Mouse (Mus musculus) limb, embryonic 12.5 days (tissue): ENCODE results near the gene Picalm. TPM values are rescaled to one million over a fixed set of nuclear protein-coding genes. Genes with fewer than 3 reads are reported as not detected.
"Not testable (repeated sequence)": the region's sequence is repeated elsewhere in the genome, so short reads cannot be mapped to it uniquely, and the experiment has no call there.

Experiments used
- ATAC-seq: fragments of 200-750 bp; cut with Nextera tagmentation; 2 replicates; pipeline ENCODE4 v1.8.0; 2017; ENCODE audit warnings: low read depth, moderate TSS enrichment; ENCODE audit not compliant: insufficient number of reproducible peaks, insufficient read depth, low FRiP score, low TSS enrichment
- H3K27ac ChIP-seq: fragments of 300-500 bp; sonication (generic); 2 replicates; pipeline ENCODE4 v1.5.1; 2016; ENCODE audit warnings: mild to moderate bottlenecking, moderate library complexity
- H3K27me3 ChIP-seq: fragments of 300-500 bp; sonication (generic); 2 replicates; pipeline ENCODE4 v1.6.1; 2016; ENCODE audit warnings: mild to moderate bottlenecking, moderate library complexity
- H3K36me3 ChIP-seq: fragments of 300-500 bp; sonication (generic); 2 replicates; pipeline ENCODE4 v1.6.1; 2016; ENCODE audit warnings: mild to moderate bottlenecking, moderate library complexity
- H3K4me1 ChIP-seq: fragments of 300-500 bp; sonication (generic); replicated peaks from 2 replicates; pipeline ENCODE4 v1.6.1; 2016
- H3K4me2 ChIP-seq: fragments of 300-500 bp; sonication (generic); 2 replicates; pipeline ENCODE4 v1.6.1; 2016; ENCODE audit warnings: mild to moderate bottlenecking, moderate library complexity
- H3K4me3 ChIP-seq: fragments of 300-500 bp; sonication (generic); replicated peaks from 2 replicates; pipeline ENCODE4 v1.5.1; 2016; ENCODE audit warnings: mild to moderate bottlenecking
- H3K9ac ChIP-seq: fragments of 300-500 bp; sonication (generic); replicated peaks from 2 replicates; pipeline ENCODE4 v1.6.1; 2016; ENCODE audit warnings: mild to moderate bottlenecking, moderate library complexity
- H3K9me3 ChIP-seq: fragments of 300-500 bp; sonication (generic); 2 replicates; pipeline ENCODE4 v1.6.1; 2016; ENCODE audit warnings: mild to moderate bottlenecking, moderate library complexity
- WGBS: fragments of 180-500 bp; shearing (Covaris S2); methylation state at CpG from one replicate; pipeline ENCODE4 v1.1.7; 2016; 5-methylcytosine and 5-hydroxymethylcytosine counted together
- polyA plus RNA-seq: library from polyadenylated mRNA; unstranded; fragments of >200 nt; fragmentation: Nextera tagmentation; extraction: Ambion mirVana; gene quantifications from 2 replicates; pipeline ENCODE4 v1.2.1, GENCODE M21; 2016

Picalm gene
- polyA plus RNA-seq, 1 experiment from 2014 or later = 45.4 TPM

GRCm38 (mm10) chr7:90158034-90158433, 28.0 kb downstream of the Picalm start:
- H3K4me3 ChIP-seq = no peak overlapping the region
- H3K9me3 ChIP-seq = no peaks in the 10 kb centered on the region
- H3K9ac ChIP-seq = no peak overlapping the region
- no peak for ATAC-seq
- no peaks in the 10 kb centered on the region for H3K4me1 ChIP-seq
- peaks cover 24% of the 10 kb centered on the region for H3K36me3 ChIP-seq
- H3K4me2 ChIP-seq = no peak overlapping the region
- 95% methylated on average over 2 of the region's 2 CpGs for WGBS
- no peaks in the 10 kb centered on the region for H3K27me3 ChIP-seq
- H3K27ac ChIP-seq = no peak overlapping the region

- no peak overlapping the region for H3K9ac ChIP-seq
- H3K27ac ChIP-seq = no peak overlapping the region
- ATAC-seq = no peak
- 93% methylated on average over 5 of the region's 5 CpGs for WGBS
- no peak overlapping the region for H3K4me2 ChIP-seq
- no peaks in the 10 kb centered on the region for H3K4me1 ChIP-seq
- H3K4me3 ChIP-seq = no peak overlapping the region
- no peaks in the 10 kb centered on the region for H3K9me3 ChIP-seq
- peaks cover 33% of the 10 kb centered on the region for H3K36me3 ChIP-seq
- no peaks in the 10 kb centered on the region for H3K27me3 ChIP-seq
Observed at GRCm38 (mm10) chr7:90160598-90160997, 30.6 kb downstream of the Picalm start.

- 88% methylated on average over 1 of the region's 1 CpGs for WGBS
- no peaks in the 10 kb centered on the region for H3K27me3 ChIP-seq
- H3K9ac ChIP-seq = no peak overlapping the region
- H3K27ac ChIP-seq = no peak overlapping the region
- no peaks in the 10 kb centered on the region for H3K9me3 ChIP-seq
- H3K4me2 ChIP-seq = no peak overlapping the region
- no peak for ATAC-seq
- no peak overlapping the region for H3K4me3 ChIP-seq
- peaks cover 57% of the 10 kb centered on the region for H3K36me3 ChIP-seq
- H3K4me1 ChIP-seq = no peaks in the 10 kb centered on the region
Observed at GRCm38 (mm10) chr7:90164276-90164675, 34.3 kb downstream of the Picalm start.

DNA sequence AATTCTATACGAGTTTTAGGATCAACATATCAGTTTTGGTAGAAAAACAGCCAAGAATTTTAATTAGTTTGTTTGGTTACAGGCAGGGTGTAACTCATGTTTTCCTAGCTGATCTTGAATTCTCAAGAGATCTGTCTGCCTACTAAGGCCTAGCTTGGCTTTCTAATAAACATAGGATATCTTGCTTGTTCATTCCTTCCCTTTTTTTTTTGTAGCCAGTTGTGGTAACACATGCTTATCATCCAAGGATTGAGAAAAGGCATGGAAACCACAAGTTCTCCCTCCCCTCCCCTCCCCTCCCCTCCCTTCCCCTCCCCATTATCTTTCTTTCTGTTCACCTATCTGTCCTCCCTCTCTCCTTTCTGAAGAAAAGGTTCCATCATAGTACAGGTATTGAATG, 36.0 kb downstream of the Picalm start:
- Histone ChIP-seq H3K27me3 (no peaks in the 10 kb centered on the region), H3K4me1 (no peaks in the 10 kb centered on the region), H3K27ac (no peak overlapping the region), H3K9me3 (no peaks in the 10 kb centered on the region), H3K36me3 (peaks cover 52% of the 10 kb centered on the region), H3K9ac (no peak overlapping the region), H3K4me2 (no peak overlapping the region), H3K4me3 (no peak overlapping the region)
- ATAC-seq = no peak
- 74% methylated on average over 1 of the region's 1 CpGs for WGBS

- peaks cover 43% of the 10 kb centered on the region for H3K36me3 ChIP-seq
- WGBS = 85% methylated on average over 10 of the region's 10 CpGs
Observed at GRCm38 (mm10) chr7:90167777-90168176, 37.8 kb downstream of the Picalm start.

DNA sequence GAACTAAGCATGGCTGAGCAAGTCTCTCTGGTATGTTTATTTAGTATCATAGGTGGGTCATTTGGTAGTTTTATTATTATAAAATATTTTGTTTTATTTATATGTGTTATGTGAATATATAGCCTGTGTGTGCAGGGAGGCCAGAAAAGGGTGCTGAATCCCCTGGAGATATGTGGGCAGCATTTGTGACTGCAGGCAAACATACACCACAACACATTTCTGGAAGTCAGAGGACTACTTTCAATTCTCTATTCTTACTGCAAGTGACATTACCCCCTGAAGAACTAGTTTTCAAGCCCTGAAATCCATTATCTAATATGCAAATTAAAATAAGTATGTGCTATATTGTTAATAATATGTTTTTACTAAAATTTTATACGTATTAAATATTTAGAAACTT, 43.8 kb downstream of the Picalm start:
- 100% methylated on average over 1 of the region's 1 CpGs for WGBS
- H3K27ac ChIP-seq = no peak overlapping the region
- H3K4me3 ChIP-seq = no peak overlapping the region
- H3K36me3 ChIP-seq = peaks cover 43% of the 10 kb centered on the region
- no peaks in the 10 kb centered on the region for H3K27me3 ChIP-seq
- no peak overlapping the region for H3K4me2 ChIP-seq
- H3K9me3 ChIP-seq = no peaks in the 10 kb centered on the region
- H3K9ac ChIP-seq = no peak overlapping the region
- no peaks in the 10 kb centered on the region for H3K4me1 ChIP-seq
- ATAC-seq = no peak

More at GRCm38 (mm10) chr7:90167777-90168176, 37.8 kb downstream of the Picalm start:
- not testable (repeated sequence) for H3K4me2 ChIP-seq, H3K4me1 ChIP-seq, H3K4me3 ChIP-seq, H3K9me3 ChIP-seq, H3K27me3 ChIP-seq, ATAC-seq, H3K9ac ChIP-seq, H3K27ac ChIP-seq

DNA sequence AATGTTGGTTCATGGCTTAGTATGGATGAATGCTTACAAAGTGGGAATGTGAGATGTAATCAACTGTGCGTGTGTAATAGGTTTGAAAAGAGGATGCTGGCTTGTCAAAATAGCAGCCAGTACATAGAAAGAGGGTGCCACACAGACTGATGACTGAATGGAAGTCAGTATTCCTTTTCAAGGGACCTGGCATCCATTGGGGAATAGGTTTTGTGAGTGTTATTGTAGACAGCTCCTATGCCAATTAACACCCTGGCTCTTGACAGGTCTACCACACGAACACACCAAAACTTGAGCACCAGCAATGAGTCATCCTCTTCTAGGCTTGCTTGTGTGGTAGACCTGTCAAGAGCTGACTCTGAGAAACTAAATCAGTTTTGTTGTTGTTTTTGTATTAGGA, 45.6 kb downstream of the Picalm start:
- Histone ChIP-seq H3K9me3 (no peaks in the 10 kb centered on the region), H3K36me3 (peaks cover 53% of the 10 kb centered on the region), H3K4me2 (no peak overlapping the region), H3K4me1 (no peaks in the 10 kb centered on the region), H3K9ac (no peak overlapping the region), H3K4me3 (no peak overlapping the region), H3K27me3 (no peaks in the 10 kb centered on the region), H3K27ac (no peak overlapping the region)
- no peak for ATAC-seq
- WGBS = 86% methylated on average over 2 of the region's 2 CpGs

DNA sequence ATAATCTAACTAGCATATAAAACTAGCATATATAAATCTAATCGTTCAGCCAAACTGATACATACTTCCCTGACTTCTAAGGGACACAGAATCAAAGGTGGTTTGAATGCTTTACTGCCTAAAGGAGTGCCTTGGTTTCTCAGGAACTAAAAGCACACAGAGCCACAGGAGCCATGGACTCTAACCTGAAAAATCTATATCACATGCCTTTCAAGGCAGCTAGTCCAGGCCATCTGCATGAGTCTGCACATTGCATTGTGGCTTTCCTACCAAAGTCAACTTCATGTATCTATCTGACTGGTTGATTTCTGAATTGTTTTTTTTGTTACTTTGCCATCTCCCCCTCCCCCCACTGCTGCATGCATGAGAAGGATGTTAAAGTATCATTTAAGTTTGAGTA, 50.6 kb downstream of the Picalm start:
- Histone ChIP-seq H3K4me2 (no peak overlapping the region), H3K27me3 (no peaks in the 10 kb centered on the region), H3K4me3 (no peak overlapping the region), H3K27ac (no peak overlapping the region), H3K9me3 (no peaks in the 10 kb centered on the region), H3K9ac (no peak overlapping the region), H3K4me1 (no peaks in the 10 kb centered on the region), H3K36me3 (peaks cover 56% of the 10 kb centered on the region)
- 96% methylated on average over 1 of the region's 1 CpGs for WGBS
- no peak for ATAC-seq

DNA sequence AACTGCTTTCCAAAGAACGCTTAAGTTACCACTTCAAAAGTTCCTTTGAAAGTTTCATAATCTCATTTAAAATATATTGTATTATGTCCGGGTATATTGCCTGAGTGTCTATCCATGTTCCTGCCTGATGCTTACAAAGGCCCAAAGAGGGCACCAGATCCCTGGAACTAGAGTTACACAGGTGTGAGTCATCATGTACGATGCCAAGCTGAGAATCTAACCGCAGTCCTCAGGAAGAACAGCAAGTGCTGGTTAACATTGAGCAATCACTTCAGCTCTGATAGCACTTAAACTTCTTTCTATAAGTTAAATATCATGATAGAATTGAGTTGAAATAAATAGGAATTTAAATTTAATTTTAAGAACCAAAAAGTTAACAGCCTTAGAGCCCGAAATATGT, 70.2 kb downstream of the Picalm start:
- Histone ChIP-seq H3K27me3 (no peaks in the 10 kb centered on the region), H3K9me3 (no peaks in the 10 kb centered on the region), H3K36me3 (peaks cover 50% of the 10 kb centered on the region), H3K4me1 (no peaks in the 10 kb centered on the region), H3K4me2 (no peak overlapping the region), H3K27ac (no peak overlapping the region), H3K9ac (no peak overlapping the region), H3K4me3 (no peak overlapping the region)
- no peak for ATAC-seq
- WGBS = 92% methylated on average over 5 of the region's 5 CpGs

DNA sequence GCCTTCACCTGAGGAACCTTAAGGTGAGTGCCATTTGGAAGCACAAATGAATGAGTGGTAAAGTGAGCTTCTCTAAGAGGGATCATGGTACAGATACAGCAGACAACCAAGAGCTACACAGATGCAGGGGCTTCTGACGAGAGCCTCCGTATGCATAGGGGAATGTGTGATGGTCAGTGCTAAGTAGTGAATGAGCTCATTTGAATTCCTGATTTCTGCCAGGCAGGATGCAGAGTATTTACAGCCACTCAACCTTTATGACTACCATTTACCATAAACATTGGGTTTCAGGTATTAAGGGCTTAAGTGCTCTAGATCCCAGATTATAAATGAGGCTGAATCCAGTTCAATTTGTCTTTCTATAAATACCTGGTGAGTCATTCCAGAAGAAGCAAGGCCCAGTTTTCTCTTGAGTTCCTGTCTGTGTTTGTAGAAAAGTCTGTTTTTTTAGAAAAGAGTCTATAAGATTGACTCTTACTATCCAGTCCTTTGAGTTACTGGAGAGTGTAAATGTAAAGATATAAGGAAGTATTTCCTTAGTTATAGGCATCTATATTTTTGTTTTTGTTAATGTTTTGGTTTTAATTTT, 72.0 kb downstream of the Picalm start:
- Histone ChIP-seq H3K27ac (no peak overlapping the region), H3K9me3 (no peaks in the 10 kb centered on the region), H3K9ac (no peak overlapping the region), H3K4me3 (no peak overlapping the region), H3K4me2 (no peak overlapping the region), H3K36me3 (peaks cover 48% of the 10 kb centered on the region), H3K4me1 (no peaks in the 10 kb centered on the region), H3K27me3 (no peaks in the 10 kb centered on the region)
- WGBS = 39% methylated on average over 2 of the region's 2 CpGs
- no peak for ATAC-seq

DNA sequence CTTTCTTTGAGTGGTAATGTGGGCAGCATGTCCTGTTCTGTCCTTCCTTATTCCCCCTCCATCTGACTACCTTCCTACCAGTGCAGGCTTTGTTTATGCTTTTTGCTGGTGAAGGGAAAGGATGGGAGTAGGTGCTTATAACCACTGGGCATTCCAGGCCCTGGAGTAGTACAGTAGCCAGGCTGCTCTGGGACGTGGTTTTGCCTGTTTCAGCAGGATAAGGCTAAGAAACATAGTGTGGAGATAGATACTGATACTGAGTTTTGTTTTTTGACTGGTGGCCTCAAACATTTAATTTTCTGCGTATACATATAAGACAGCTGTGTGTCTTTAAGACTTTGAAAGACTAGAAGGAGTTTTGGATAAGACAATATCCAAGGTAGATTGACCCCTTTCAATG, 73.9 kb downstream of the Picalm start:
- H3K4me1 ChIP-seq = no peaks in the 10 kb centered on the region

GRCm38 (mm10) chr7:90210116-90210515, 80.1 kb downstream of the Picalm start:
- H3K9me3 ChIP-seq = no peaks in the 10 kb centered on the region
- no peaks in the 10 kb centered on the region for H3K4me1 ChIP-seq
- H3K36me3 ChIP-seq = peaks cover 30% of the 10 kb centered on the region
- WGBS = 72% methylated on average over 2 of the region's 2 CpGs
- H3K4me2 ChIP-seq = no peak overlapping the region
- ATAC-seq = 0 out of 2 replicates have a peak, but pooled peaks have one; percentile 45
- H3K4me3 ChIP-seq = no peak overlapping the region
- no peaks in the 10 kb centered on the region for H3K27me3 ChIP-seq
- no peak overlapping the region for H3K9ac ChIP-seq
- no peak overlapping the region for H3K27ac ChIP-seq

More for the DNA sequence above, 73.9 kb downstream of the Picalm start:
- Histone ChIP-seq H3K9me3 (no peaks in the 10 kb centered on the region), H3K4me2 (no peak overlapping the region), H3K27me3 (no peaks in the 10 kb centered on the region), H3K36me3 (peaks cover 55% of the 10 kb centered on the region), H3K4me3 (no peak overlapping the region), H3K27ac (no peak overlapping the region), H3K9ac (no peak overlapping the region)
- over 99% methylated on average over 2 of the region's 2 CpGs for WGBS
- no peak for ATAC-seq
